Mouse (Mus musculus) CH12.LX (cell line): ENCODE measurements at regions not wholly inside any gene's neighbourhood (a gene's known extent, or its start where the extent isn't known, plus 50 kb on each side); places are given as distances from the start of the nearest gene placed in this dataset.

Experiments
- DNase-seq: peaks from one replicate; pipeline ENCODE4 v3.0.0-alpha.2; 2013; ENCODE audit errors: extremely low read depth
- H3K27ac ChIP-seq: 2 replicates; pipeline ENCODE4 v1.5.1; 2012; ENCODE audit warnings: low read depth, mild to moderate bottlenecking, control low read depth, moderate library complexity; ENCODE audit not compliant: insufficient read depth
- H3K27me3 ChIP-seq: replicated peaks from 2 replicates; pipeline ENCODE3; 2012; ENCODE audit warnings: inconsistent platforms
- H3K36me3 ChIP-seq, 2 experiments: replicated peaks in 1 of 2; 2 replicates each; pipeline versions ENCODE3 to v1.6.1; 2012; ENCODE audit warnings: inconsistent platforms in 1 of 2, low read length in 1 of 2, mild to moderate bottlenecking in 1 of 2, mixed read lengths in 1 of 2, moderate library complexity in 1 of 2; ENCODE audit not compliant: control insufficient read depth in 1 of 2, insufficient read depth in 1 of 2
- H3K4me1 ChIP-seq, 2 experiments: 2 replicates each; pipeline ENCODE4 v1.6.1; 2012; ENCODE audit warnings: inconsistent platforms in 1 of 2, moderate library complexity in 1 of 2; ENCODE audit not compliant: insufficient read depth in 2 of 2, control insufficient read depth in 1 of 2
- H3K4me2 ChIP-seq: 2 replicates; pipeline ENCODE4 v1.6.1; 2012; ENCODE audit warnings: low read depth, mild to moderate bottlenecking, control low read depth; ENCODE audit not compliant: poor library complexity, insufficient read depth, severe bottlenecking
- H3K4me3 ChIP-seq, 3 experiments: fragments of 150-350 bp in 1 of 3; sonication (generic) in 1 of 3; replicated peaks in 1 of 3; 2 replicates each; pipeline versions ENCODE3 to v1.5.1; 2011 to 2012; ENCODE audit warnings: low read depth in 2 of 3, low read length in 2 of 3, mild to moderate bottlenecking in 2 of 3, moderate library complexity in 2 of 3, control low read depth in 1 of 3, improper control_type of control experiment in 1 of 3, inconsistent platforms in 1 of 3, mixed read lengths in 1 of 3; ENCODE audit not compliant: poor library complexity in 1 of 3
- H3K79me2 ChIP-seq: replicated peaks from 2 replicates; pipeline ENCODE4 v1.6.1; 2012; ENCODE audit warnings: mild to moderate bottlenecking, moderate library complexity; ENCODE audit not compliant: control insufficient read depth, poor library complexity, insufficient read depth, severe bottlenecking; ENCODE audit errors: extremely low read depth
- H3K9ac ChIP-seq: 2 replicates; pipeline ENCODE4 v1.6.1; 2012; ENCODE audit warnings: low read depth, mild to moderate bottlenecking, control low read depth, moderate library complexity; ENCODE audit not compliant: insufficient read depth
- H3K9me3 ChIP-seq: replicated peaks from 2 replicates; pipeline ENCODE3; 2012; ENCODE audit warnings: low read length, inconsistent platforms, mixed read lengths
- BHLHE40 ChIP-seq: IDR thresholded peaks from 2 replicates; pipeline ENCODE4 v1.6.1; 2011; ENCODE audit warnings: mild to moderate bottlenecking, low read depth, low read length, improper control_type of control experiment
- CHD1 ChIP-seq: IDR thresholded peaks from 2 replicates; pipeline ENCODE4 v1.6.1; 2012; ENCODE audit warnings: low read depth, low read length, improper control_type of control experiment, inconsistent platforms
- CHD2 ChIP-seq: IDR thresholded peaks from 2 replicates; pipeline ENCODE4 v1.6.1; 2011; ENCODE audit warnings: low read length, improper control_type of control experiment
- CTCF ChIP-seq, 2 experiments: IDR thresholded peaks in 1 of 2; conservative IDR thresholded peaks in 1 of 2; 2 replicates each; pipeline ENCODE4 v1.5.1; 2011 to 2012; ENCODE audit warnings: low read depth in 2 of 2, low read length in 2 of 2, improper control_type of control experiment in 1 of 2, inconsistent platforms in 1 of 2, mild to moderate bottlenecking in 1 of 2, moderate library complexity in 1 of 2
- E2F4 ChIP-seq: IDR thresholded peaks from 2 replicates; pipeline ENCODE4 v1.6.1; 2011; ENCODE audit warnings: low read depth, low read length, improper control_type of control experiment; ENCODE audit not compliant: insufficient replicate concordance
- EP300 ChIP-seq: IDR thresholded peaks from 2 replicates; pipeline ENCODE4 v1.6.1; 2011; ENCODE audit warnings: low read length, improper control_type of control experiment
- ETS1 ChIP-seq: conservative IDR thresholded peaks from 2 replicates; pipeline ENCODE4 v1.6.1; 2012; ENCODE audit warnings: low read depth, mild to moderate bottlenecking, inconsistent platforms, low read length, improper control_type of control experiment, moderate library complexity
- GABPA ChIP-seq: IDR thresholded peaks from 2 replicates; pipeline ENCODE4 v1.6.1; 2012; ENCODE audit warnings: low read depth, low read length, improper control_type of control experiment, inconsistent platforms; ENCODE audit not compliant: insufficient replicate concordance
- IRF4 ChIP-seq: IDR thresholded peaks from 2 replicates; pipeline ENCODE4 v1.6.1; 2014; ENCODE audit warnings: low read depth, mild to moderate bottlenecking, inconsistent platforms, low read length, improper control_type of control experiment
- KAT2A ChIP-seq: IDR thresholded peaks from 2 replicates; pipeline ENCODE4 v1.6.1; 2012; ENCODE audit warnings: low read length, improper control_type of control experiment, inconsistent platforms; ENCODE audit not compliant: insufficient replicate concordance
- MAX ChIP-seq: IDR thresholded peaks from 2 replicates; pipeline ENCODE4 v1.6.1; 2011; ENCODE audit warnings: low read length, improper control_type of control experiment
- MEF2A ChIP-seq: IDR thresholded peaks from 2 replicates; pipeline ENCODE4 v1.6.1; 2014; ENCODE audit warnings: low read depth, mild to moderate bottlenecking, inconsistent platforms, low read length, improper control_type of control experiment, borderline replicate concordance
- MXI1 ChIP-seq: IDR thresholded peaks from 2 replicates; pipeline ENCODE4 v1.6.1; 2011; ENCODE audit warnings: mild to moderate bottlenecking, low read depth, low read length, improper control_type of control experiment
- MYC ChIP-seq: IDR thresholded peaks from 2 replicates; pipeline ENCODE4 v1.6.1; 2011; ENCODE audit warnings: low read depth, mild to moderate bottlenecking, improper control_type of control experiment, low read length
- PAX5 ChIP-seq: IDR thresholded peaks from 2 replicates; pipeline ENCODE4 v1.6.1; 2012; ENCODE audit warnings: low read length, inconsistent platforms, mixed read lengths
- POLR2A ChIP-seq: IDR thresholded peaks from 2 replicates; pipeline ENCODE4 v1.6.1; 2011; ENCODE audit warnings: low read depth, mild to moderate bottlenecking, improper control_type of control experiment, low read length
- POLR2AphosphoS2 ChIP-seq: IDR thresholded peaks from 2 replicates; pipeline ENCODE4 v1.6.1; 2011; ENCODE audit warnings: low read depth, low read length, improper control_type of control experiment
- SIN3A ChIP-seq: IDR thresholded peaks from 2 replicates; pipeline ENCODE4 v1.6.1; 2012; ENCODE audit warnings: low read length, improper control_type of control experiment, inconsistent platforms
- TBP ChIP-seq: conservative IDR thresholded peaks from 2 replicates; pipeline ENCODE4 v1.6.1; 2011; ENCODE audit warnings: low read depth, low read length, improper control_type of control experiment
- ZC3H11A ChIP-seq: IDR thresholded peaks from 2 replicates; pipeline ENCODE4 v1.6.1; 2012; ENCODE audit warnings: low read depth, mild to moderate bottlenecking, inconsistent platforms, low read length, improper control_type of control experiment
- dilution Hi-C: fragments of 300-500 bp; cut with MboI; formaldehyde crosslinking; loops from 2 replicates; pipeline ENCODE4 v1.14.3; 2020; ENCODE audit warnings: low sequenced_read_pairs; ENCODE audit not compliant: extremely low pct_unique_long_range_greater_than_20kb, extremely low pct_ligation_motif_present
- in situ Hi-C: fragments of 300-500 bp; cut with MboI; formaldehyde crosslinking; loops from 3 replicates; pipeline ENCODE4 v1.14.3; 2019; ENCODE audit warnings: low sequenced_read_pairs, low pct_ligation_motif_present, low pct_unique_long_range_greater_than_20kb, mixed read lengths

DNA sequence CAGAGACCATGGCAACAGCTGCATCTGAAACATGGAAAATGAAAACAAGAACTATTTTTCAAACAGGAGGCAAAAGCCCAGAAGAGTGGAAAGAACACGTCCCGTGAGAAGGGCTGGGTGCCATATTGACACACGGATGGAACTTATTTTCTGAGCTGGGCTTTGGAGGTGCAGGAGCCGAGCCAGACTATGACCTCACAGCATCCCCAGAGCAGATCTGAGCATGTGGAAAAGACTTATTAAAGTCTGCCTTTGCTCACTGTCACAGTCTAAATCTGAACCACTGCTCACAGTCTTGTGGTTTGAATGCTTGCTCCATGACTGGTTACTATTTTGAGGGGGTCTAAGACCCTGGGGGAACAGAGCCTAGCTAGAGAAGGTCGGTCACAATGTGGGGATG is 180.2 kb upstream of the Sulf2 start:
- dilution Hi-C loops = no loop called here
- Histone ChIP-seq H3K9me3 (no peaks in the 10 kb centered on the region), H3K27ac (no peak overlapping the region), H3K4me1 (peaks cover 0 to 8% of the 10 kb centered on the region in 2 experiments; a peak in 3 of 4 replicates), H3K36me3 (no peaks in the 10 kb centered on the region), H3K4me3 (no peak overlapping the region), H3K9ac (no peak overlapping the region), H3K4me2 (no peak overlapping the region), H3K79me2 (no peaks in the 10 kb centered on the region), H3K27me3 (peaks cover 3% of the 10 kb centered on the region)
- in situ Hi-C loops = loop anchor here (25.0 kb wide), 1 partner anchor 227 kb away; no protein-coding TSS in a partner anchor
- TF ChIP-seq PAX5 (no peak), E2F4 (no peak), CHD1 (no peak), MXI1 (no peak), POLR2A (no peak), MYC (no peak), CTCF (conservative IDR thresholded peaks at IDR 0.05 in 1 of 2, IDR thresholded peaks at IDR 0.05 in 1 of 2; ENCODE audit: low read depth in 2 of 2, low read length in 2 of 2) (no peak), EP300 (no peak), ZC3H11A (no peak), POLR2AphosphoS2 (no peak), KAT2A (no peak)
- DNase-seq = no peak

DNA sequence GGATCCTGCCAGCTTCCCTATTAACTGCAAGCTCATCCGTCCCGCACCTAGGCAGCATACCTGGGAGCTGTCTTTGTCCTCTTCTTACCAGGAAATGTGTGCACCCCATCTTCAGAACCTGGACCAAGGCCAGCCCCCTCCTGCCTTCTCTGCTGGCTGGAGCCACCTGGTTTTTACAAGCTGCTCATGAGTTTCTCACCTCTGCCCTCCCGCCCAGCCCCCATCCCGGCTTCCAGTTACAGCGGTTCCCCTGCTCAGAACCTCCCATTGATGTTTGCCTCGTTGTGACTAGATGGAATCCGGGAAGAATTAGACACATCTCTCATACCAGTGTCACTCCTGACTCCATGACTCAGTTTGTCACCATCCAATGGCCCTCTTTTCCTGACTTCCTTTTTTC is 179.1 kb upstream of the Sulf2 start:
- no peaks in the 10 kb centered on the region for H3K9me3 ChIP-seq
- dilution Hi-C loops (no loop called here), in situ Hi-C loops (loop anchor here (25.0 kb wide), 1 partner anchor 228 kb away; no protein-coding TSS in a partner anchor)

More for the DNA sequence above, 179.1 kb upstream of the Sulf2 start:
- Histone ChIP-seq H3K27ac (no peak overlapping the region), H3K4me2 (no peak overlapping the region), H3K9ac (no peak overlapping the region), H3K27me3 (peaks cover 3% of the 10 kb centered on the region), H3K79me2 (no peaks in the 10 kb centered on the region), H3K4me1 (peaks cover 6 to 20% of the 10 kb centered on the region in 2 experiments; a peak in 3 of 4 replicates), H3K4me3 (no peak overlapping the region), H3K36me3 (no peaks in the 10 kb centered on the region)
- TF ChIP-seq SIN3A (no peak), GABPA (no peak), POLR2AphosphoS2 (no peak), EP300 (no peak), MAX (no peak), CHD2 (no peak), ETS1 (no peak), E2F4 (no peak), MEF2A (no peak), IRF4 (no peak), KAT2A (no peak), BHLHE40 (no peak), TBP (no peak), POLR2A (no peak)
- no peak for DNase-seq
